Mouse (Mus musculus): ENCODE data around the gene Pacrg. TPM values are rescaled to one million over a fixed set of nuclear protein-coding genes. Genes with fewer than 3 reads are reported as not detected.

Pacrg gene
- polyA plus RNA-seq, 1 experiment from 2014 or later, result 1.2 TPM

- no peak for ATAC-seq (ENCODE audit: insufficient number of reproducible peaks, insufficient read depth, low FRiP score, low TSS enrichment, low read depth)
- WGBS, result 75% methylated on average over 6 of the region's 6 CpGs
- Histone ChIP-seq H3K4me3 (replicated peaks) (no peak overlapping the region), H3K9ac (replicated peaks) (no peak overlapping the region), H3K4me2 (no peak overlapping the region), H3K27me3 (no peaks in the 10 kb centered on the region), H3K4me1 (replicated peaks) (no peaks in the 10 kb centered on the region), H3K27ac (no peak overlapping the region), H3K9me3 (no peaks in the 10 kb centered on the region), H3K36me3 (no peaks in the 10 kb centered on the region)
Observed at GRCm38 (mm10) chr17:10465467-10465866, 374.6 kb downstream of the Pacrg start.

- Histone ChIP-seq H3K9ac (replicated peaks) (no peak overlapping the region), H3K4me3 (replicated peaks) (no peak overlapping the region), H3K27me3 (no peaks in the 10 kb centered on the region), H3K4me2 (no peak overlapping the region), H3K9me3 (no peaks in the 10 kb centered on the region), H3K4me1 (replicated peaks) (no peaks in the 10 kb centered on the region), H3K27ac (no peak overlapping the region), H3K36me3 (no peaks in the 10 kb centered on the region)
- ATAC-seq (ENCODE audit: insufficient number of reproducible peaks, insufficient read depth, low FRiP score, low TSS enrichment, low read depth), result no peak
- WGBS, result 70% methylated on average over 3 of the region's 3 CpGs
Observed at GRCm38 (mm10) chr17:10464700-10465099, 375.4 kb downstream of the Pacrg start.

- 81% methylated on average over 3 of the region's 3 CpGs for WGBS
- no peak for ATAC-seq (ENCODE audit: insufficient number of reproducible peaks, insufficient read depth, low FRiP score, low TSS enrichment, low read depth)
Observed at GRCm38 (mm10) chr17:10463626-10464025, 376.5 kb downstream of the Pacrg start.

GRCm38 (mm10) chr17:10460916-10461315, 379.2 kb downstream of the Pacrg start:
- H3K4me1 ChIP-seq (replicated peaks), result peaks cover 9% of the 10 kb centered on the region
- H3K9ac ChIP-seq (replicated peaks), result no peak overlapping the region
- no peak overlapping the region for H3K4me3 ChIP-seq (replicated peaks)
- no peaks in the 10 kb centered on the region for H3K9me3 ChIP-seq
- ATAC-seq (ENCODE audit: insufficient number of reproducible peaks, insufficient read depth, low FRiP score, low TSS enrichment, low read depth), result no peak
- 85% methylated on average over 4 of the region's 4 CpGs for WGBS
- H3K36me3 ChIP-seq, result no peaks in the 10 kb centered on the region
- no peaks in the 10 kb centered on the region for H3K27me3 ChIP-seq
- no peak overlapping the region for H3K4me2 ChIP-seq
- H3K27ac ChIP-seq, result no peak overlapping the region

More at GRCm38 (mm10) chr17:10463626-10464025, 376.5 kb downstream of the Pacrg start:
- Histone ChIP-seq H3K27me3 (no peaks in the 10 kb centered on the region), H3K27ac (no peak overlapping the region), H3K9me3 (no peaks in the 10 kb centered on the region), H3K4me3 (replicated peaks) (no peak overlapping the region), H3K4me2 (no peak overlapping the region), H3K36me3 (no peaks in the 10 kb centered on the region), H3K9ac (replicated peaks) (no peak overlapping the region), H3K4me1 (replicated peaks) (no peaks in the 10 kb centered on the region)

GRCm38 (mm10) chr17:10458743-10459142, 381.4 kb downstream of the Pacrg start:
- no peak for ATAC-seq (ENCODE audit: insufficient number of reproducible peaks, insufficient read depth, low FRiP score, low TSS enrichment, low read depth)
- Histone ChIP-seq H3K9me3 (no peaks in the 10 kb centered on the region), H3K27ac (no peak overlapping the region), H3K4me2 (no peak overlapping the region), H3K36me3 (no peaks in the 10 kb centered on the region), H3K9ac (replicated peaks) (no peak overlapping the region), H3K27me3 (0 out of 2 replicates have a peak, but pooled peaks cover 5% of the 10 kb centered on the region), H3K4me1 (replicated peaks) (peaks cover 9% of the 10 kb centered on the region), H3K4me3 (replicated peaks) (no peak overlapping the region)

- 30% methylated on average over 4 of the region's 4 CpGs for WGBS
- no peak overlapping the region for H3K27ac ChIP-seq
- 0 out of 2 replicates have a peak, but pooled peaks cover 5% of the 10 kb centered on the region for H3K27me3 ChIP-seq
- no peak overlapping the region for H3K4me3 ChIP-seq (replicated peaks)
- H3K36me3 ChIP-seq, result no peaks in the 10 kb centered on the region
- H3K9ac ChIP-seq (replicated peaks), result no peak overlapping the region
- peaks cover 12% of the 10 kb centered on the region for H3K4me1 ChIP-seq (replicated peaks)
- no peak for ATAC-seq (ENCODE audit: insufficient number of reproducible peaks, insufficient read depth, low FRiP score, low TSS enrichment, low read depth)
- no peaks in the 10 kb centered on the region for H3K9me3 ChIP-seq
- no peak overlapping the region for H3K4me2 ChIP-seq
Observed at GRCm38 (mm10) chr17:10456409-10456808, 383.7 kb downstream of the Pacrg start.

GRCm38 (mm10) chr17:10455961-10456360, 384.1 kb downstream of the Pacrg start:
- Histone ChIP-seq H3K27ac (no peak overlapping the region), H3K27me3 (0 out of 2 replicates have a peak, but pooled peaks cover 5% of the 10 kb centered on the region), H3K4me3 (replicated peaks) (no peak overlapping the region), H3K4me2 (no peak overlapping the region), H3K9ac (replicated peaks) (no peak overlapping the region), H3K36me3 (no peaks in the 10 kb centered on the region), H3K4me1 (replicated peaks) (peaks cover 12% of the 10 kb centered on the region), H3K9me3 (no peaks in the 10 kb centered on the region)
- 72% methylated on average over 7 of the region's 7 CpGs for WGBS
- no peak for ATAC-seq (ENCODE audit: insufficient number of reproducible peaks, insufficient read depth, low FRiP score, low TSS enrichment, low read depth)

GRCm38 (mm10) chr17:10454406-10454805, 385.7 kb downstream of the Pacrg start:
- no peak overlapping the region for H3K4me3 ChIP-seq (replicated peaks)
- H3K9ac ChIP-seq (replicated peaks), result no peak overlapping the region
- H3K4me2 ChIP-seq, result no peak overlapping the region
- H3K27ac ChIP-seq, result no peak overlapping the region
- H3K4me1 ChIP-seq (replicated peaks), result peaks cover 12% of the 10 kb centered on the region
- H3K9me3 ChIP-seq, result no peaks in the 10 kb centered on the region
- ATAC-seq (ENCODE audit: insufficient number of reproducible peaks, insufficient read depth, low FRiP score, low TSS enrichment, low read depth), result no peak
- H3K36me3 ChIP-seq, result no peaks in the 10 kb centered on the region
- H3K27me3 ChIP-seq, result 0 out of 2 replicates have a peak, but pooled peaks cover 5% of the 10 kb centered on the region
- 87% methylated on average over 8 of the region's 8 CpGs for WGBS

- WGBS, result 80% methylated on average over 3 of the region's 3 CpGs
- Histone ChIP-seq H3K27me3 (0 out of 2 replicates have a peak, but pooled peaks cover 5% of the 10 kb centered on the region), H3K9me3 (no peaks in the 10 kb centered on the region), H3K4me1 (replicated peaks) (peaks cover 12% of the 10 kb centered on the region), H3K9ac (replicated peaks) (no peak overlapping the region), H3K4me3 (replicated peaks) (no peak overlapping the region), H3K36me3 (no peaks in the 10 kb centered on the region), H3K27ac (no peak overlapping the region), H3K4me2 (no peak overlapping the region)
- no peak for ATAC-seq (ENCODE audit: insufficient number of reproducible peaks, insufficient read depth, low FRiP score, low TSS enrichment, low read depth)
Observed at GRCm38 (mm10) chr17:10452801-10453200, 387.3 kb downstream of the Pacrg start.

GRCm38 (mm10) chr17:10451306-10452077, 388.6 kb downstream of the Pacrg start:
- no peak overlapping the region for H3K9ac ChIP-seq (replicated peaks)
- no peaks in the 10 kb centered on the region for H3K9me3 ChIP-seq
- WGBS, result 87% methylated on average over 10 of the region's 10 CpGs
- H3K4me1 ChIP-seq (replicated peaks), result peaks cover 6% of the 10 kb centered on the region
- H3K4me2 ChIP-seq, result no peak overlapping the region
- no peaks in the 10 kb centered on the region for H3K36me3 ChIP-seq
- H3K4me3 ChIP-seq (replicated peaks), result no peak overlapping the region
- ATAC-seq (ENCODE audit: insufficient number of reproducible peaks, insufficient read depth, low FRiP score, low TSS enrichment, low read depth), result no peak
- 0 out of 2 replicates have a peak, but pooled peaks cover 5% of the 10 kb centered on the region for H3K27me3 ChIP-seq
- no peak overlapping the region for H3K27ac ChIP-seq

GRCm38 (mm10) chr17:10449800-10450299, 390.3 kb downstream of the Pacrg start:
- H3K4me2 ChIP-seq, result no peak overlapping the region
- 77% methylated on average over 14 of the region's 14 CpGs for WGBS
- ATAC-seq (ENCODE audit: insufficient number of reproducible peaks, insufficient read depth, low FRiP score, low TSS enrichment, low read depth), result no peak
- H3K4me1 ChIP-seq (replicated peaks), result peaks cover 4% of the 10 kb centered on the region; the same call in 1 of the 2 replicates
- H3K27ac ChIP-seq, result peak overlapping the region; percentile 35; the same call in 1 of the 2 replicates
- H3K27me3 ChIP-seq, result no peaks in the 10 kb centered on the region
- no peaks in the 10 kb centered on the region for H3K9me3 ChIP-seq
- no peaks in the 10 kb centered on the region for H3K36me3 ChIP-seq
- H3K4me3 ChIP-seq (replicated peaks), result no peak overlapping the region
- no peak overlapping the region for H3K9ac ChIP-seq (replicated peaks)
